Mouse (Mus musculus) CH12.LX (cell line): ENCODE measurements around the gene Tnk1. TPM values are rescaled to one million over a fixed set of nuclear protein-coding genes. Genes with fewer than 3 reads are reported as not detected.

Experiments
- DNase-seq: peaks from one replicate; pipeline ENCODE4 v3.0.0-alpha.2; 2013; ENCODE audit errors: extremely low read depth
- H3K27ac ChIP-seq: 2 replicates; pipeline ENCODE4 v1.5.1; 2012; ENCODE audit warnings: low read depth, mild to moderate bottlenecking, control low read depth, moderate library complexity; ENCODE audit not compliant: insufficient read depth
- H3K27me3 ChIP-seq: replicated peaks from 2 replicates; pipeline ENCODE3; 2012; ENCODE audit warnings: inconsistent platforms
- H3K36me3 ChIP-seq, 2 experiments: replicated peaks in 1 of 2; 2 replicates each; pipeline versions ENCODE3 to v1.6.1; 2012; ENCODE audit warnings: inconsistent platforms in 1 of 2, low read length in 1 of 2, mild to moderate bottlenecking in 1 of 2, mixed read lengths in 1 of 2, moderate library complexity in 1 of 2; ENCODE audit not compliant: control insufficient read depth in 1 of 2, insufficient read depth in 1 of 2
- H3K4me1 ChIP-seq, 2 experiments: 2 replicates each; pipeline ENCODE4 v1.6.1; 2012; ENCODE audit warnings: inconsistent platforms in 1 of 2, moderate library complexity in 1 of 2; ENCODE audit not compliant: insufficient read depth in 2 of 2, control insufficient read depth in 1 of 2
- H3K4me2 ChIP-seq: 2 replicates; pipeline ENCODE4 v1.6.1; 2012; ENCODE audit warnings: low read depth, mild to moderate bottlenecking, control low read depth; ENCODE audit not compliant: poor library complexity, insufficient read depth, severe bottlenecking
- H3K4me3 ChIP-seq, 3 experiments: fragments of 150-350 bp in 1 of 3; sonication (generic) in 1 of 3; replicated peaks in 1 of 3; 2 replicates each; pipeline versions ENCODE3 to v1.5.1; 2011 to 2012; ENCODE audit warnings: low read depth in 2 of 3, low read length in 2 of 3, mild to moderate bottlenecking in 2 of 3, moderate library complexity in 2 of 3, control low read depth in 1 of 3, improper control_type of control experiment in 1 of 3, inconsistent platforms in 1 of 3, mixed read lengths in 1 of 3; ENCODE audit not compliant: poor library complexity in 1 of 3
- H3K79me2 ChIP-seq: replicated peaks from 2 replicates; pipeline ENCODE4 v1.6.1; 2012; ENCODE audit warnings: mild to moderate bottlenecking, moderate library complexity; ENCODE audit not compliant: control insufficient read depth, poor library complexity, insufficient read depth, severe bottlenecking; ENCODE audit errors: extremely low read depth
- H3K9ac ChIP-seq: 2 replicates; pipeline ENCODE4 v1.6.1; 2012; ENCODE audit warnings: low read depth, mild to moderate bottlenecking, control low read depth, moderate library complexity; ENCODE audit not compliant: insufficient read depth
- H3K9me3 ChIP-seq: replicated peaks from 2 replicates; pipeline ENCODE3; 2012; ENCODE audit warnings: low read length, inconsistent platforms, mixed read lengths
- BHLHE40 ChIP-seq: IDR thresholded peaks from 2 replicates; pipeline ENCODE4 v1.6.1; 2011; ENCODE audit warnings: mild to moderate bottlenecking, low read depth, low read length, improper control_type of control experiment
- CHD1 ChIP-seq: IDR thresholded peaks from 2 replicates; pipeline ENCODE4 v1.6.1; 2012; ENCODE audit warnings: low read depth, low read length, improper control_type of control experiment, inconsistent platforms
- CHD2 ChIP-seq: IDR thresholded peaks from 2 replicates; pipeline ENCODE4 v1.6.1; 2011; ENCODE audit warnings: low read length, improper control_type of control experiment
- CTCF ChIP-seq, 2 experiments: IDR thresholded peaks in 1 of 2; conservative IDR thresholded peaks in 1 of 2; 2 replicates each; pipeline ENCODE4 v1.5.1; 2011 to 2012; ENCODE audit warnings: low read depth in 2 of 2, low read length in 2 of 2, improper control_type of control experiment in 1 of 2, inconsistent platforms in 1 of 2, mild to moderate bottlenecking in 1 of 2, moderate library complexity in 1 of 2
- ELF1 ChIP-seq: IDR thresholded peaks from 2 replicates; pipeline ENCODE4 v1.6.1; 2014; ENCODE audit warnings: low read depth, mild to moderate bottlenecking, inconsistent platforms, low read length, improper control_type of control experiment
- EP300 ChIP-seq: IDR thresholded peaks from 2 replicates; pipeline ENCODE4 v1.6.1; 2011; ENCODE audit warnings: low read length, improper control_type of control experiment
- ETS1 ChIP-seq: conservative IDR thresholded peaks from 2 replicates; pipeline ENCODE4 v1.6.1; 2012; ENCODE audit warnings: low read depth, mild to moderate bottlenecking, inconsistent platforms, low read length, improper control_type of control experiment, moderate library complexity
- GABPA ChIP-seq: IDR thresholded peaks from 2 replicates; pipeline ENCODE4 v1.6.1; 2012; ENCODE audit warnings: low read depth, low read length, improper control_type of control experiment, inconsistent platforms; ENCODE audit not compliant: insufficient replicate concordance
- JUN ChIP-seq: IDR thresholded peaks from 2 replicates; pipeline ENCODE4 v1.6.1; 2011; ENCODE audit warnings: low read depth, mild to moderate bottlenecking, low read length, improper control_type of control experiment, moderate library complexity; ENCODE audit not compliant: insufficient read depth
- JUND ChIP-seq: conservative IDR thresholded peaks from 2 replicates; pipeline ENCODE4 v1.6.1; 2011; ENCODE audit warnings: low read depth, low read length, improper control_type of control experiment
- KAT2A ChIP-seq: IDR thresholded peaks from 2 replicates; pipeline ENCODE4 v1.6.1; 2012; ENCODE audit warnings: low read length, improper control_type of control experiment, inconsistent platforms; ENCODE audit not compliant: insufficient replicate concordance
- MAFK ChIP-seq: IDR thresholded peaks from 2 replicates; pipeline ENCODE4 v1.6.1; 2011; ENCODE audit warnings: low read length, improper control_type of control experiment; ENCODE audit not compliant: insufficient replicate concordance
- MAZ ChIP-seq: IDR thresholded peaks from 2 replicates; pipeline ENCODE4 v1.6.1; 2012; ENCODE audit warnings: low read depth, mild to moderate bottlenecking, inconsistent platforms, low read length, improper control_type of control experiment, moderate library complexity
- MYC ChIP-seq: IDR thresholded peaks from 2 replicates; pipeline ENCODE4 v1.6.1; 2011; ENCODE audit warnings: low read depth, mild to moderate bottlenecking, improper control_type of control experiment, low read length
- POLR2A ChIP-seq: IDR thresholded peaks from 2 replicates; pipeline ENCODE4 v1.6.1; 2011; ENCODE audit warnings: low read depth, mild to moderate bottlenecking, improper control_type of control experiment, low read length
- POLR2AphosphoS2 ChIP-seq: IDR thresholded peaks from 2 replicates; pipeline ENCODE4 v1.6.1; 2011; ENCODE audit warnings: low read depth, low read length, improper control_type of control experiment
- RAD21 ChIP-seq: IDR thresholded peaks from 2 replicates; pipeline ENCODE4 v1.6.1; 2011; ENCODE audit warnings: low read depth, mild to moderate bottlenecking, low read length, improper control_type of control experiment, moderate library complexity
- RCOR1 ChIP-seq: conservative IDR thresholded peaks from 2 replicates; pipeline ENCODE4 v1.6.1; 2012; ENCODE audit warnings: low read depth, mild to moderate bottlenecking, inconsistent platforms, low read length, improper control_type of control experiment
- SIN3A ChIP-seq: IDR thresholded peaks from 2 replicates; pipeline ENCODE4 v1.6.1; 2012; ENCODE audit warnings: low read length, improper control_type of control experiment, inconsistent platforms
- SMC3 ChIP-seq: IDR thresholded peaks from 2 replicates; pipeline ENCODE4 v1.6.1; 2011; ENCODE audit warnings: low read depth, low read length, improper control_type of control experiment
- UBTF ChIP-seq: IDR thresholded peaks from 2 replicates; pipeline ENCODE4 v1.6.1; 2012; ENCODE audit warnings: low read depth, mild to moderate bottlenecking, inconsistent platforms, low read length, improper control_type of control experiment, moderate library complexity
- USF1 ChIP-seq: IDR thresholded peaks from 2 replicates; pipeline ENCODE4 v1.6.1; 2014; ENCODE audit warnings: low read depth, mild to moderate bottlenecking, inconsistent platforms, low read length, improper control_type of control experiment
- USF2 ChIP-seq: conservative IDR thresholded peaks from 2 replicates; pipeline ENCODE4 v1.6.1; 2011; ENCODE audit warnings: low read depth, low read length, improper control_type of control experiment
- ZMIZ1 ChIP-seq: IDR thresholded peaks from 2 replicates; pipeline ENCODE4 v1.6.1; 2012; ENCODE audit warnings: low read depth, mild to moderate bottlenecking, inconsistent platforms, low read length, improper control_type of control experiment
- dilution Hi-C: fragments of 300-500 bp; cut with MboI; formaldehyde crosslinking; loops from 2 replicates; pipeline ENCODE4 v1.14.3; 2020; ENCODE audit warnings: low sequenced_read_pairs; ENCODE audit not compliant: extremely low pct_unique_long_range_greater_than_20kb, extremely low pct_ligation_motif_present
- in situ Hi-C: fragments of 300-500 bp; cut with MboI; formaldehyde crosslinking; loops from 3 replicates; pipeline ENCODE4 v1.14.3; 2019; ENCODE audit warnings: low sequenced_read_pairs, low pct_ligation_motif_present, low pct_unique_long_range_greater_than_20kb, mixed read lengths
- polyA plus RNA-seq: library from polyadenylated mRNA; unstranded; fragments of >175 nt; gene quantifications from 2 replicates; pipeline ENCODE4 v1.2.1, GENCODE M21; 2012; ENCODE audit warnings: low read depth; ENCODE audit not compliant: insufficient read length
- total RNA-seq, 2 experiments: library from RNA; depleted of rRNA; stranded (reverse); fragments of 300-350 nt in 1 of 2; fragments of >200 nt in 1 of 2; gene quantifications; 2 replicates each; pipeline ENCODE4 v1.2.3; 2012 to 2014

Gene Tnk1
- total and polyA plus RNA-seq, 3 experiments: 0.13 to 0.30 TPM; not detected in 1

- TF ChIP-seq POLR2A (peak; percentile 51), MAZ (no peak), EP300 (no peak), ETS1 (no peak), UBTF (no peak), USF2 (no peak), SMC3 (no peak), RAD21 (no peak), MYC (no peak)
These were observed 36.1 kb upstream of the Tnk1 start (continued) for GRCm38 (mm10) chr11:69894671-69895070.

- Histone ChIP-seq H3K4me1 (peaks cover 5 to 22% of the 10 kb centered on the region in 2 experiments; a peak in 3 of 4 replicates), H3K4me3 (no peak overlapping the region), H3K9ac (no peak overlapping the region), H3K4me2 (no peak overlapping the region), H3K9me3 (no peaks in the 10 kb centered on the region), H3K79me2 (no peaks in the 10 kb centered on the region), H3K27ac (no peak overlapping the region), H3K36me3 (peaks cover 3 to 60% of the 10 kb centered on the region in 2 experiments), H3K27me3 (no peaks in the 10 kb centered on the region)
- TF ChIP-seq CHD2 (no peak), KAT2A (no peak), USF1 (no peak), POLR2AphosphoS2 (no peak), SIN3A (no peak), USF2 (no peak)
- in situ Hi-C loops: no loop called here
- no peak for DNase-seq
- dilution Hi-C loops: no loop called here
These were observed 33.0 kb upstream of the Tnk1 start for GRCm38 (mm10) chr11:69891482-69891881.

GRCm38 (mm10) chr11:69886907-69887635, 28.5 kb upstream of the Tnk1 start:
- H3K36me3 ChIP-seq: peaks cover 23 to 96% of the 10 kb centered on the region in 2 experiments
- TF ChIP-seq ZMIZ1: no peak
- peak; percentile 66 for TF ChIP-seq SMC3
- TF ChIP-seq MAFK: no peak
- no peak for TF ChIP-seq JUND
- peak in 1 of 2 experiments; percentile 64; a peak in 2 of 4 replicates for TF ChIP-seq CTCF (conservative IDR thresholded peaks at IDR 0.05 in 1 of 2, IDR thresholded peaks at IDR 0.05 in 1 of 2; ENCODE audit: low read depth in 2 of 2, low read length in 2 of 2)
- peak; percentile 44 for TF ChIP-seq RAD21
- no peak for TF ChIP-seq BHLHE40
- no peak for TF ChIP-seq GABPA
- TF ChIP-seq USF2: no peak
- TF ChIP-seq CHD1: no peak
- no peak for TF ChIP-seq KAT2A
- TF ChIP-seq RCOR1: no peak
- no peak for TF ChIP-seq ELF1
- no peak for TF ChIP-seq JUN
- TF ChIP-seq, all 38 proteins: peak for 3
- Histone ChIP-seq H3K4me3 (no peak overlapping the region), H3K4me1 (peaks cover 0 to 4% of the 10 kb centered on the region in 2 experiments; a peak in 2 of 4 replicates), H3K9me3 (peaks cover 10% of the 10 kb centered on the region), H3K4me2 (no peak overlapping the region), H3K27ac (no peak overlapping the region), H3K79me2 (no peaks in the 10 kb centered on the region), H3K27me3 (no peaks in the 10 kb centered on the region), H3K9ac (no peak overlapping the region)
- no peak for DNase-seq
- in situ Hi-C loops (no loop called here), dilution Hi-C loops (no loop called here)
